Mouse (Mus musculus) megakaryocyte-erythroid progenitor cell, adult 5-6 weeks (primary cell): ENCODE measurements around the gene Greb1. TPM values are rescaled to one million over a fixed set of nuclear protein-coding genes. Genes with fewer than 3 reads are reported as not detected.

Source experiments
- ATAC-seq: replicated peaks from 2 replicates; pipeline ENCODE4 v1.8.0; 2016; ENCODE audit warnings: mild to moderate bottlenecking, inconsistent platforms; ENCODE audit not compliant: severe bottlenecking, poor library complexity, low FRiP score, low TSS enrichment
- total RNA-seq, 2 experiments: library from RNA; stranded (forward) in 1 of 2; stranded (reverse) in 1 of 2; fragments of 200-1000, 215-1000 nt in 1 of 2; fragments of >200 nt in 1 of 2; fragmentation: Nextera tagmentation in 1 of 2; gene quantifications; 2 replicates each; pipeline ENCODE4 v1.2.3; 2014 to 2017

The Greb1 gene
- total RNA-seq, 2 experiments from 2014 or later = not detected

DNA sequence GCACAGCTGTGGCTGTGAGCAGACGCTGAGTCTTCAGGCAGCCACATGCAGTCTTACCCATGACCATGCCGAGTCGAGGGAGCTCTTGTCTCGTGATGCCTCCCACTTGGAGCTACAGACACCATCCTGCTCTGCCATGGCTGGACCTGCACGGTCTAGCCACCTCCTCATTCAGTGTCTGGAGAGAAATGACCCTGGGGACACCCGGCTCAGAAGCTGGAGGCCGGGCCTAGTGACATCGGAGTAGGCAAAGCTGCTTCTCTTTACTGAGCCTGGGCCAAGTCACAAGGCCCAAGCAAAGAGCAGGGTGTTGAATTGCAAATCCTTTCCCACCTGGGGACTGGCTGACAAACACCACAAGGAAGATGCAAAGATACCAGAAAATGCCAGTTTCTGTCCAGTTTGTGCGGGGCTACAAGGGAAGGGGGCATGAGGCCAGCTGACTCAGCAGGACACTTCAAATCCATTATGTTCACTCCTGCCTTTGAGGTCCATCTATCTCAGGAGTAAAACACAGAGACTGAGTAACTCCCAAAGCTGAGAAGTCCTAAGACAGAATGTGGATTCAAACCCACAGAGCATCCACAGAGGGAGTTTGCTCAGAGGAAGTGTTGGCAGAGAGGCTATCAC is 153.8 kb downstream of the Greb1 start:
- ATAC-seq = no peak

DNA sequence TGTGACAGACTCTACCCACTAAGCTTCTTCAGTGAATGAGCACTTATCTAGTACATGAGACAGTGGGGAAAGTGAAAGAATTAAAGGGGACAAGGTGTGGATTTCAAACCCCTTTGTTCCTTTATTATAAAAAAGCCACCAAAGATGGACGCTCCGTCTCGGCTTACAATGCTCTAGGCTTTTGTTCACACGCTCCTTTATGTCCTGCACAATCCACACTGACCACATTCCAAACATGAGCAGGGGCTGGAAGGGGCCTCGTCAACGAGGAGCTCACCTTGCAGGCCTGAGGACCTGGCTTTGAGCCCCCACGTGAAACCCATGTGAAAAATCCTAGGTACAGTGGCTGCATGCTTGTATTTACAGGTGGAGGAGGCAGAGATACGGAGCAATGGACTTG is 156.0 kb downstream of the Greb1 start:
- ATAC-seq = no peak

DNA sequence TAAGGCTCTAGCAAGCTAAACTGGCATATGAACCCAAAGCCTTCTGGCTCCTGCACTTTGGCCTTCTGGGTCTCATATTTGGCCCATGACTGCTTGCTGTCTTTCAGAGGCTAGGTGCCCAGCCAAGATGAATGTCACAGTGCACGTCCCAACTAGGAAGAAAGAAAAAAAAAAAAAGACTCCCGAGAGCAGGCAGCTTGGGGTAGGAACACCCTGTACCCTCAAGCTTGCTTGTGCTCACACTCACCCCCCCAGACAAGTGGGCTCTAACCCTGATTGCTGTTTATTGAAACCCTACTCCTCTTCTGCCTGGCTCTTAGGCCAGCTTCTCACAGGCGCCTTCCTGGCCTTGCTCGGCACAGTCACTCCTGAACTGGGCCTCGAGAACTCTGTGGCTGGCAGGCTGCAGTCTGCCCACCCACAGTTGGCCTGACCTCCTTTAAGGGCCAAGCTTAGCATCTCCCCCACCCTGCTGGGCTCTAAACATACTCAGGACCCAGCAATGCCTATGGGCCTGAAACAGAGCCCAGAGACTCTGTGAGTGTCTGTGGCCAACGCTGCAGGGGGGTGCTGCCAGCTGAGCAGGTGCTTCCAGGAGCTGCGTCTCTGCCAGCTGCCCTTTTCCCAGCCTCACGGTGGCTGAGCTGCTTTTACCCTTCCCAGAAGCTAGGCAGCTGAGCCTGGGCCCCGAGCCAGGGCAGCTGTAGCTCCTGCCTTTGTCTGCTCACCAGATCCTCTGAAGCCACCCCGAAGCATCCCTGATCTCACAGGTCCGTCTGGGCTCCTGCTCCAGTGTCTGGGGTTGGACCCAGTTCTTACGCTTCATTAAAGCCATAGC is 157.0 kb downstream of the Greb1 start:
- no peak for ATAC-seq

DNA sequence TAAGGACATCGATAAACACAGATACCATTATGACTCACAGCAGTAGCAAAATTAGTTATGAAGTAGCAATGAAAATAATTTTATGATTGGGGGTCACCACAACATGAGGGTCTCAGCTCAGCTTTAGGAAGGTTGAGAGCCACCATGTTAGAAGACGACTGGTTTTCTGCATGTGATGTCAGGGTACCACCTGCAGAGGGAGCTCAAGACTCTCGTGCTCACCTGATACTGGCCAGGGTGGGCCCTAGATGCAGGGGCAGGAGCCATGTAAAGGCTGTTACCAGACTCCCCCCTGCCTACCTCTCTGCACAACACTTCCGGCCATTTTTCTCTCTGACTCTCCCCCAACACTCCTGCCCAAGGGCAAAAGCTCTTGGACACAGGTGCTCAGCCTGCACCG is 158.7 kb downstream of the Greb1 start:
- ATAC-seq = no peak

DNA sequence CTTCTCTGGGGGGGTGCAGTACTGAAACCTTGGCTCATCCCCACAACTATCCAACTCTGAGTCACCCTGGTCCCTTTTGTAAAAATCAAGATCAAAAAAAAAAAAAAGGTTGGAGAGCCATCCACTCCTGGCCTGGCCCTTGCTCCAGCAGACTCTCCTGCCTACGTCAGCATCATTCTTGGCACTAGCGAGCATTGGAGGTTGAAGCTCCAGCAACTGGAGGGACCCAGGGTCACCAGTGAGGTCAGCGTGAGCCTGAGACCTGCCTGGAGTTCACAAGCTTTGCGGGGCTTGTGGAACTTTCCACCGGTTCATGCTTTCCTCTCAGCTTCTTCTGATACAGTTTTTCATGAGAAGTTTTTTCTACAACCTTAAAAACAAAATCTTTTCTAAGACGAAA is 160.6 kb downstream of the Greb1 start:
- no peak for ATAC-seq

DNA sequence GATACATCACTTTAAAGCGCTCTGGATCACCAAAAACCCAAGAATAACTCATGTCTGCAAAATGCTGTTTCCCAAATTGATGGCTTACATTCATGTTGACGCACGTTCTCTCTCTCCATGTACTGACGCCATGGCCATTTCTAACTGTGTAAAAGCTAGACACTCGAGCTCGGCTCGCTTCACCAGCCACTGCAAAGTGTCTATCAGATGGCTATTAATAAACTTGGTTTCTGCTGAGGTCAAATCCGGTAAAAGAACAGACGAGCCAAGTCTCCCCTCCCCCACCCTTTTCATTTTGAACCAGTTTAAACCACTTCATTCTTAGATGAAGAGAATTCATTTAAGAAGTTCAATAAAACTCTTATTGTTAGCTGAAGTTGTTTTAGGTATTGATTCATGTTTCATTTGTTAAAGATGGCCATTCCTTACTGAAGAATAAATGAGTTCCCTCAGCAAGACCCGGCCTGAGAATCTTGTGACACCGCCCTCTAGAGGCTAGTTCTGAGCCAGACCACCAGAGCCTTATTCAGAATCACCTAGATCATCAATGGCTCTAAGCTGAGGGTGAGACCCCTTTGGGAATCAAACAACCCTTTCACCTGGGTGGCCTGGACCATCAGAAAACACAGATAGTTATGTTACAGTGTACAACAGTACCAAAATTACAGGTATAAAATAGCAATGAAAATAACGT is 161.5 kb downstream of the Greb1 start:
- 0 out of 2 replicates have a peak, but pooled peaks have one; percentile 58 for ATAC-seq

DNA sequence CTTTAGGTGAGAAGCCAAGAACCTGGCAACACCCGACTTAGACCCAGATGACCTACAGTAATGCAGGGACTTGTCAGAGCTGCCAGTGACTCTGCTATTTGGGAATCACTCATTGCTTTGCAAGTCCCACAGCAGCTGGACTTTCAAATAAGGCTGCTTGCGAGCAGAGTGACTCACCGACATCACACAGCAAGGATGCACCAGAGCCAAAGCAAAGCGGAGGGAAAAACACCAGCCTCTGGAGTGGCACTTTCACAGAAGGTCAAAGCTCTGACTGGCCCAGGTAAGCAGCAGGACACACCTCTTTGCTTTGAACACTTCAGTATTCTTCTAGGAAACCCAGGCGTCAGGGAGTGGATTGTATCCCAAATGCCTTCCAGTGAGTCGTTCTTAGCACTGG is 164.9 kb downstream of the Greb1 start:
- ATAC-seq = no peak

DNA sequence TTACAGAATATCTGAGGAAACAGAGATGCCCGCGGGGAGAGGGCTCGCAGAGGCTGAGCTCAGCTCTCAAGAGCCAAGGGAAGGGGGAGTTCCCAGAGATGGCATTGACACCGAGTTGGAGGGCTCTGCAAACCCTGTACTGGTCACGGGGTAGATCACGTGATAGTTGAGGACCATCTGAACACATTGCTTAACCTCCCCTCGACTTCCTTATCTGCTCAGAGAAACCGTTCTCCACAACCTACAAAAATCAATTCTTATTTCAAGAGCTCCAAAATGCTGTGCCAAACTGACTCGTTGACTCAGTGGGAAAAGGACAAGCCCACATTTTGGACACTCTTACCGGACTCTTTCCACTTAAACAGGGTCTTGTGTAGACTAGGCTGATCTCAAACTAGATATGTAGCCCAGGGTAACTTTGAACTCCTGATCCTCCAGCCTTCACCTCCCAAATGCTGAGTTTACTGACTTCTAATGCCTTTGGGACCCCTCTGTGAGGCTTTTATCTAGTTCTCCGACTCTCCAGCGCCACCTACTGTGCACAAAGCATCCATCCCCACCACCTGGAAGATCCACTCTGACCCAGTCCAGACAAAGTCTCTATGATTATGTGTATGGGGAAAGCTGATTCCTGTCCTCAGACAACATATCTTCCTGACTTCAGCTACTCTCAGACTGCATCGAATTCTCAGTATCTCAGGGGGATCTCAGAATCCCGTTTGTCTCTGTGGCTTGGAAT is 166.4 kb downstream of the Greb1 start:
- no peak for ATAC-seq

DNA sequence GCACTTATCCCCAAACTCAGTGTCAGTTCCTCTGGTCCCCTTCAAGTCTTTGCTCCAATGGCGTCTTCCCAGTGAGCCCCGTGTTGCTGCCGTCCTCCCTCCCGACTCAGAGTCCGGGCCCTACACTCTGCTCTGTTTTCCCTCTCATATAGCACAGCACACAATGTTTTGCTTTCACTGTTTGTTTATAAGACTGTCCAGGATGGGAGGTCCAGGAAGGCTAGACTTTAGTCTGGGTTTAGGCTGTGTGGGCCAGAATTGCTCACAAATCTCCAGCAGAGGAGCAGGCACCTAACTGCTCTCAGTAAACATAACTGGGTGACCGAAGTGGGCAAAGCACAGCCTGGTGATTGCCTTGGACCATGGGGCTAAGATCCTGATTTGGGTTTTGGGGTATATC is 167.5 kb downstream of the Greb1 start:
- ATAC-seq = no peak

DNA sequence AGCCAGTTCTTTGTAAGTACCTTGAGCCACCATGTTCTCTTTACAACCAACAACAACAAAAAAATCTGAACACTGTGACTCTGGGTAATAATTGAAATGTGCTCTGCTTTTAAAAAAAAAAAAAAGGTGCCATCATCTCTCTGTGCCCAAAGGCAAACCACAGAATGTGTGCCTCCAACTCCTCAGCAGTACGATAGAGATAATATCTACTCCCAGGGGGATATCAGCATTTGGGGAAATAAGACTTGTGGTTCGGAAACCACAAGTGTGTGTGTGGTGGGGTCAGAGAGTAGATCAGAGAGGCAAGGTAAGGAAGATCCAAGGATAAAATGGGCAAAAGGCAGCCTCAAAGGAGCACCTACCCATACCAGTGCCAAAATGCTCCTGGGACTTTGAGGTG is 169.3 kb downstream of the Greb1 start:
- 0 out of 2 replicates have a peak, but pooled peaks have one; percentile 41 for ATAC-seq

DNA sequence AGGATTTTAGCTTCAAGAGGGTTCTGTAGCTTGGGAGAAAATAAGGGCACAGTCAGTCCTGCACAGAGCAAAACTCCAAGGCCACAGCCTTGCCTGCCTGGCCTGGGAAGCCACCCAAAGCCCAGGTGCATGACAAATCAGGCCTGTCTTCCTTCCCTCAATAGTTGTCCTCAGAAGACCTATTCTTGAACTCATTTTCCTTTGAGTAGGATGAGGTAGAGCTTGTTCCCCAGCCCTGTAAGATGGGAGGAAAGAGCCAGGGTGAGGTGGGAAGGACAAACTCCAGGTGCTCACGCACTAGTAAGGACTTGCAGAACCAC is 169.9 kb downstream of the Greb1 start:
- ATAC-seq = no peak

DNA sequence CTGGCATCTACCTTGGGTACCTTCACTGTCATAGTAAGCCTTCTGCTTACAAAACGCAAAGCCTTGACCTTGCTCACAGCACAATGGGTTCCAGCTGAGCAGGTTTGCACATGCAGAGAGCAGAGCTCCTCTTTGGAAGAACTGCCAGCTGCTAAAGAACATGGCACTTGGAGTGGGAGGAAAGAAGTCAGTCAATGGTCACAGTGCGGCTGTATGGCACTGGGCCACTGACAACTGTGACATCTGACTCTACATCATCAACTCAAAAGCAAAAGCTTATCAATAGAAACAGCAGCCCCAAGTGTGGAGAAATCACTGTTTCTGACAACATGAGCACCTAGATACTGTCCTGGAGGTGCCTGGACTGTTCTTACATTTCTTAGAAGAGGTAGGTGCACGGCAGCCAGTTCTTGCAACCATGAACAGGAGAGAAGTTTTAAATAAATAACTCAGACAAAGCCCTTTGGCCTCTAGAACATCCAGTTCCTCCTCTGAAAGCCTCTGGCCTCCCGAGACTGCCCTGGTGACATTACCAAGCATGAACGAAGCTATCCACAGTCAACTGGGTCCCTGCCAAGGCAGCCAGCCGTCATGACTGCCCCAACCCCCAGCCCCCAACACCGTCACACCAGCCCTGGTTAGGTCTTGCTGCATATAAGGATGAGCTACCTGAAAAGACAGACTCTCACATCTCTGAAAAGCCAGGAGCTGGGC is 170.4 kb downstream of the Greb1 start:
- ATAC-seq = no peak

Other genes starting within 250 kb of the Greb1 start
- 47.6 and 62.3 TPM in 2 replicates for gene Lpin1, start 189.9 kb downstream of the Greb1 start, total RNA-seq (2014; fragmentation: Nextera tagmentation)
- gene Lpin1, start 189.9 kb downstream of the Greb1 start, total RNA-seq (2017) = 22.4 and 29.3 TPM in 2 replicates
- gene Ntsr2, start 147.5 kb downstream of the Greb1 start, total RNA-seq (2014; fragmentation: Nextera tagmentation) = not detected in 2 replicates
- gene Ntsr2, start 147.5 kb downstream of the Greb1 start, total RNA-seq (2017) = not detected in 2 replicates
- gene E2f6, start 10.1 kb upstream of the Greb1 start, total RNA-seq (2014; fragmentation: Nextera tagmentation) = 68.4 and 73.2 TPM in 2 replicates
- gene E2f6, start 10.1 kb upstream of the Greb1 start, total RNA-seq (2017) = 71.5 and 73.6 TPM in 2 replicates
- gene Rock2, start 94.0 kb upstream of the Greb1 start, total RNA-seq (2014; fragmentation: Nextera tagmentation) = 34.9 and 39.7 TPM in 2 replicates
- 57.2 and 74.8 TPM in 2 replicates for gene Rock2, start 94.0 kb upstream of the Greb1 start, total RNA-seq (2017)
- gene Pqlc3, start 199.5 kb upstream of the Greb1 start, total RNA-seq (2014; fragmentation: Nextera tagmentation) = 5.9 and 11.4 TPM in 2 replicates
- 8.2 and 11.3 TPM in 2 replicates for gene Pqlc3, start 199.5 kb upstream of the Greb1 start, total RNA-seq (2017)
- gene 2410004P03Rik, start 210.8 kb upstream of the Greb1 start, total RNA-seq (2014; fragmentation: Nextera tagmentation) = not detected in 2 replicates
- not detected in 2 replicates for gene 2410004P03Rik, start 210.8 kb upstream of the Greb1 start, total RNA-seq (2017)